Mouse (Mus musculus): ENCODE measurements around the gene Ms4a6b. TPM values are rescaled to one million over a fixed set of nuclear protein-coding genes. Genes with fewer than 3 reads are reported as not detected.

Ms4a6b gene
- total and polyA plus RNA-seq, 3 experiments: not detected

- H3K27ac ChIP-seq (ENCODE audit: control insufficient read depth, low read depth, low read length): no peak overlapping the region
- TF ChIP-seq NELFE (IDR thresholded peaks at IDR 0.05; ENCODE audit: low read depth, low read length): no peak
- TF ChIP-seq GABPA (IDR thresholded peaks at IDR 0.05; ENCODE audit: low read depth, low read length): no peak
- no peak for TF ChIP-seq HCFC1 (IDR thresholded peaks at IDR 0.05; ENCODE audit: low read depth, low read length)
- no peak for TF ChIP-seq TBP (IDR thresholded peaks at IDR 0.05; ENCODE audit: low read depth, low read length)
- TF ChIP-seq MYB (IDR thresholded peaks at IDR 0.05; ENCODE audit: low read depth, low read length): no peak
- no peak for TF ChIP-seq ZNF384 (IDR thresholded peaks at IDR 0.05; ENCODE audit: low read depth, low read length)
- H3K4me3 ChIP-seq (ENCODE audit: control insufficient read depth in 1 of 2, insufficient read depth in 1 of 2, low read depth in 2 of 2, low read length in 2 of 2): no peak overlapping the region
- no peaks in the 10 kb centered on the region for H3K9me3 ChIP-seq (replicated peaks; ENCODE audit: insufficient read depth, low read length)
- no peak overlapping the region for H3K9ac ChIP-seq (ENCODE audit: control insufficient read depth, low read depth, low read length, poor library complexity, severe bottlenecking)
- H3K36me3 ChIP-seq (ENCODE audit: control insufficient read depth in 1 of 2, insufficient read depth in 2 of 2, low read length in 2 of 2): no peaks in the 10 kb centered on the region
- no peak for DNase-seq (ENCODE audit: low read depth, low spot score)
- H3K79me2 ChIP-seq (ENCODE audit: control insufficient read depth, insufficient read depth, low read length, poor library complexity): no peaks in the 10 kb centered on the region
- H3K4me1 ChIP-seq (ENCODE audit: control insufficient read depth in 1 of 2, insufficient read depth in 2 of 2, low read length in 2 of 2): no peaks in the 10 kb centered on the region; a peak in 1 of 4 replicates
- no peaks in the 10 kb centered on the region; a peak in 1 of 4 replicates for H3K27me3 ChIP-seq (ENCODE audit: control insufficient read depth in 1 of 2, insufficient read depth in 2 of 2, low read length in 2 of 2)
These were observed 36.6 kb upstream of the Ms4a6b start for GRCm38 (mm10) chr19:11479714-11480113.

- no peak overlapping the region for H3K4me3 ChIP-seq (ENCODE audit: control insufficient read depth in 1 of 2, insufficient read depth in 1 of 2, low read depth in 2 of 2, low read length in 2 of 2)
- no peak for DNase-seq (ENCODE audit: low read depth, low spot score)
- H3K9ac ChIP-seq (ENCODE audit: control insufficient read depth, low read depth, low read length, poor library complexity, severe bottlenecking): no peak overlapping the region
- no peaks in the 10 kb centered on the region; a peak in 1 of 4 replicates for H3K27me3 ChIP-seq (ENCODE audit: control insufficient read depth in 1 of 2, insufficient read depth in 2 of 2, low read length in 2 of 2)
- H3K9me3 ChIP-seq (replicated peaks; ENCODE audit: insufficient read depth, low read length): no peaks in the 10 kb centered on the region
- 0 out of 4 replicates have a peak, but pooled peaks cover 0 to 2% of the 10 kb centered on the region in 2 experiments for H3K36me3 ChIP-seq (ENCODE audit: control insufficient read depth in 1 of 2, insufficient read depth in 2 of 2, low read length in 2 of 2)
- H3K79me2 ChIP-seq (ENCODE audit: control insufficient read depth, insufficient read depth, low read length, poor library complexity): no peaks in the 10 kb centered on the region
- H3K27ac ChIP-seq (ENCODE audit: control insufficient read depth, low read depth, low read length): no peak overlapping the region
- no peak for TF ChIP-seq ETS1 (IDR thresholded peaks at IDR 0.05; ENCODE audit: low read depth, low read length)
- TF ChIP-seq TAL1 (IDR thresholded peaks at IDR 0.05; ENCODE audit: low read length): no peak
- no peaks in the 10 kb centered on the region; a peak in 1 of 4 replicates for H3K4me1 ChIP-seq (ENCODE audit: control insufficient read depth in 1 of 2, insufficient read depth in 2 of 2, low read length in 2 of 2)
These were observed 33.6 kb upstream of the Ms4a6b start for GRCm38 (mm10) chr19:11482684-11483083.

DNA sequence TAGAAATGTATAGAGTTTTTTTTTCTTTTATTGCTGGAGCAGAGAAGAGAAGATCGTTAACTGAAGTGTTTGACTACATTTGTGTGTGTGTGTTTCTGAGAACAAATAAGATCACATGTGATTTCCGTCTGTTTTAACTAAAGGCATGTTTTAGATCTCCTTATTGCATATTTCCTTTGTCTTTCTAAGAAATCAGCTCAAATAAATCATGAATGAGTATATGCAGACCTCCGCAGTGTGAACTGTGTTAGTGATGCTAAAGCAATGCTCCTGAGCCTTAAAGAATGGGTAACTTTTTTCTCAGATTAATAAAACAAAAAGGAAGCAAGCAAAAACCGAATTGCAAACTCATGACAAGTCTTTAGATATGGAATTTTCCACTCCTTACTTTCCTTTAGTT lies 32.4 kb upstream of the Ms4a6b start:
- H3K9ac ChIP-seq (ENCODE audit: control insufficient read depth, low read depth, low read length, poor library complexity, severe bottlenecking): no peak overlapping the region
- H3K27ac ChIP-seq (ENCODE audit: control insufficient read depth, low read depth, low read length): no peak overlapping the region
- TF ChIP-seq GATA1 (IDR thresholded peaks at IDR 0.05; ENCODE audit: low read depth, low read length): no peak
- no peak for TF ChIP-seq ZC3H11A (IDR thresholded peaks at IDR 0.05; ENCODE audit: low read depth, low read length)
- no peaks in the 10 kb centered on the region for H3K79me2 ChIP-seq (ENCODE audit: control insufficient read depth, insufficient read depth, low read length, poor library complexity)
- 0 out of 4 replicates have a peak, but pooled peaks cover 0 to 2% of the 10 kb centered on the region in 2 experiments for H3K36me3 ChIP-seq (ENCODE audit: control insufficient read depth in 1 of 2, insufficient read depth in 2 of 2, low read length in 2 of 2)
- H3K4me1 ChIP-seq (ENCODE audit: control insufficient read depth in 1 of 2, insufficient read depth in 2 of 2, low read length in 2 of 2): no peaks in the 10 kb centered on the region; a peak in 1 of 4 replicates
- no peaks in the 10 kb centered on the region; a peak in 1 of 4 replicates for H3K27me3 ChIP-seq (ENCODE audit: control insufficient read depth in 1 of 2, insufficient read depth in 2 of 2, low read length in 2 of 2)
- no peaks in the 10 kb centered on the region for H3K9me3 ChIP-seq (replicated peaks; ENCODE audit: insufficient read depth, low read length)
- H3K4me3 ChIP-seq (ENCODE audit: control insufficient read depth in 1 of 2, insufficient read depth in 1 of 2, low read depth in 2 of 2, low read length in 2 of 2): no peak overlapping the region
- DNase-seq (ENCODE audit: low read depth, low spot score): no peak

Data from MEL (cell line).